Mouse (Mus musculus): Measurements from ENCODE around the gene Ppp2r5a.

DNA sequence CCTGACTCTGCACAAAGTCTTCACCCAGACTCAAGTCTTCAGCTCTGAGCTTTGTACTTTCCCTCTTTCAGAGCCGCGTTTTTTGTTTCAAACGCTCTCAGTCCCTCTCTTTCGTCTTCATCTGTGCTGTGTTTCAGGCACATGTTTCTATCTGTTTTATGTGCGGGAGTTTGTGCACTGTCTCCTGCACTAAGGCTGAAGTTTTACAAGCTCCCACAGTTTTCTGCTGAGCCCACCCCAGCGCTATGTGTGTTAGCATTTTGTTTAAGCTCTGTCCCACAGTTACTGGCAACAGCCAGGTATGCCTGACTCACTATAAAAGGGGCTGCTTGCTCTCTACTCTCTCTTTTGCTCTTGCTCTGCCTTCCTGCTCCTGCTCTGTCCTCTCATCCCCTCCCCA is 16.3 kb upstream of the Ppp2r5a start:
- TF ChIP-seq POLR2A (IDR thresholded peaks at IDR 0.05; ENCODE audit: control insufficient read depth, extremely low read depth, insufficient read depth, low read length, poor library complexity) (no peak), CTCF (IDR thresholded peaks at IDR 0.05; ENCODE audit: borderline replicate concordance, control insufficient read depth, extremely low read depth, insufficient read depth, low read length, poor library complexity) (no peak)
